Comparison of ENCODE assay signal across 9 mouse cellular contexts in genomic region chr3:101599191-101599919, GRCm38 (mm10). TPM values are rescaled to one million over a fixed set of nuclear protein-coding genes. Genes with fewer than 3 reads are reported as not detected.
DNase-seq lines count a peak whose midpoint lies in the region; ATAC-seq and TF ChIP-seq lines count a peak whose summit lies in the region.
"Had no signal": no experiment of that assay in that cellular context is flagged by ENCODE, and none has a peak within 500 bp of the region (broad histone marks: within the 10 kb centered on the region; RNA-seq: fewer than 3 reads in every experiment).

No protein-coding gene starts in this region.

- H3K27ac ChIP-seq in forebrain, embryonic 12.5 days = peak overlapping the region; percentile 56; the same call in 1 of the 2 replicates
- H3K27ac ChIP-seq in forebrain, embryonic 11.5 days (ENCODE audit: low read depth, low read length) = no peak overlapping the region
- H3K27ac ChIP-seq in liver, adult 2 months (replicated peaks; ENCODE audit: insufficient read depth, low read depth, low read length) = peak overlapping the region; percentile 56
- H3K27ac ChIP-seq in intestine, embryonic 15.5 days = no peak overlapping the region

- H3K4me3 ChIP-seq in forebrain, embryonic 12.5 days (replicated peaks) = no peak overlapping the region
- H3K4me3 ChIP-seq in forebrain, embryonic 11.5 days (ENCODE audit: low read depth, low read length) = no peak overlapping the region
- H3K4me3 ChIP-seq in liver, adult 2 months (ENCODE audit: insufficient read depth, low read depth, low read length) = no peak overlapping the region
- H3K4me3 ChIP-seq in intestine, embryonic 15.5 days (replicated peaks) = no peak overlapping the region
- peak overlapping the region; percentile 63 for H3K4me3 ChIP-seq in myocyte

- peaks cover 79% of the 10 kb centered on the region for H3K4me1 ChIP-seq in forebrain, embryonic 12.5 days
- H3K4me1 ChIP-seq in forebrain, embryonic 11.5 days (replicated peaks; ENCODE audit: control insufficient read depth, insufficient read depth, low read length) = peaks cover 32% of the 10 kb centered on the region
- H3K4me1 ChIP-seq in liver, adult 2 months (ENCODE audit: control insufficient read depth, insufficient read depth, low read length) = peaks cover 38% of the 10 kb centered on the region
- peaks cover 55% of the 10 kb centered on the region for H3K4me1 ChIP-seq in intestine, embryonic 15.5 days (replicated peaks)

- TF ChIP-seq POLR2A in liver, adult 2 months (IDR thresholded peaks at IDR 0.05; ENCODE audit: extremely low read depth, insufficient read depth, low read length) = no peak
- no peak for TF ChIP-seq POLR2A in myocyte (IDR thresholded peaks at IDR 0.05; ENCODE audit: insufficient read length, low read depth)

- no peaks in the 10 kb centered on the region for H3K9me3 ChIP-seq in forebrain, embryonic 12.5 days
- no peaks in the 10 kb centered on the region for H3K9me3 ChIP-seq in forebrain, embryonic 11.5 days (ENCODE audit: control insufficient read depth, low read length)
- no peaks in the 10 kb centered on the region for H3K9me3 ChIP-seq in intestine, embryonic 15.5 days

- DNase-seq in forebrain, embryonic 11.5 days (ENCODE audit: low spot score) = no peak
- DNase-seq in liver, adult 2 months (ENCODE audit: extremely low read depth, low read depth, low spot score) = no peak
- no peak for DNase-seq in liver
- no peak for DNase-seq in testis, postnatal 14 days (ENCODE audit: low spot score)
- DNase-seq in embryo, embryonic 11 days = no peak
- DNase-seq: cerebellum, adult 9-11 months had no signal

- no peak for TF ChIP-seq CTCF in liver, adult 2 months (IDR thresholded peaks at IDR 0.05; ENCODE audit: low read depth, low read length)

- H3K36me3 ChIP-seq in forebrain, embryonic 12.5 days (replicated peaks) = peaks cover 4% of the 10 kb centered on the region
- H3K36me3 ChIP-seq in forebrain, embryonic 11.5 days (ENCODE audit: control insufficient read depth, insufficient read depth, low read length) = no peaks in the 10 kb centered on the region
- peaks cover 12% of the 10 kb centered on the region; the same call in 1 of the 2 replicates for H3K36me3 ChIP-seq in liver, adult 2 months (ENCODE audit: control insufficient read depth, insufficient read depth, low read length)
- 0 out of 2 replicates have a peak, but pooled peaks cover 2% of the 10 kb centered on the region for H3K36me3 ChIP-seq in intestine, embryonic 15.5 days
- H3K36me3 ChIP-seq in myocyte (ENCODE audit: control insufficient read depth, insufficient read depth) = peaks cover 22% of the 10 kb centered on the region

- no peak overlapping the region for H3K9ac ChIP-seq in forebrain, embryonic 12.5 days
- H3K9ac ChIP-seq in forebrain, embryonic 11.5 days (ENCODE audit: low read length) = no peak overlapping the region
- peak overlapping the region; percentile 23; the same call in 1 of the 2 replicates for H3K9ac ChIP-seq in liver, adult 2 months (ENCODE audit: low read depth, low read length)
- 0 out of 2 replicates have a peak overlapping the region, but pooled peaks have one; percentile 3 for H3K9ac ChIP-seq in intestine, embryonic 15.5 days

- H3K4me2 ChIP-seq in forebrain, embryonic 12.5 days = 0 out of 2 replicates have a peak overlapping the region, but pooled peaks have one; percentile 10
- H3K4me2 ChIP-seq in forebrain, embryonic 11.5 days (ENCODE audit: low read depth, low read length, severe bottlenecking) = no peak overlapping the region
- H3K4me2 ChIP-seq in intestine, embryonic 15.5 days (replicated peaks) = peak overlapping the region; percentile 33
- H3K4me2 ChIP-seq in myocyte (ENCODE audit: low read depth) = peak overlapping the region; percentile 88

- no peak overlapping the region for H3ac ChIP-seq in myocyte (ENCODE audit: control insufficient read depth, insufficient read length)

- 68% methylated on average over 8 of the region's 8 CpGs for WGBS in forebrain, embryonic 12.5 days
- WGBS in forebrain, embryonic 11.5 days = 70% methylated on average over 8 of the region's 8 CpGs
- 65% methylated on average over 8 of the region's 8 CpGs for WGBS in liver, adult 2 months
- WGBS in intestine, embryonic 15.5 days = 64% methylated on average over 8 of the region's 8 CpGs

- ATAC-seq in forebrain, embryonic 12.5 days (ENCODE audit: low FRiP score) = no peak
- no peak for ATAC-seq in forebrain, embryonic 11.5 days (replicated peaks; ENCODE audit: low FRiP score)
- ATAC-seq in intestine, embryonic 15.5 days = no peak

- H3K79me2 ChIP-seq in liver, adult 2 months (ENCODE audit: control insufficient read depth, insufficient read depth, low read length) = peaks cover 27% of the 10 kb centered on the region; the same call in 1 of the 2 replicates
- peaks cover 92% of the 10 kb centered on the region for H3K79me2 ChIP-seq in myocyte (ENCODE audit: control insufficient read depth, insufficient read depth)

- H3K27me3 ChIP-seq in forebrain, embryonic 12.5 days = no peaks in the 10 kb centered on the region
- H3K27me3 ChIP-seq in forebrain, embryonic 11.5 days (ENCODE audit: control insufficient read depth, insufficient read depth, low read length) = no peaks in the 10 kb centered on the region
- H3K27me3 ChIP-seq in liver, adult 2 months (ENCODE audit: control insufficient read depth, insufficient read depth, low read length) = no peaks in the 10 kb centered on the region
- H3K27me3 ChIP-seq in intestine, embryonic 15.5 days (replicated peaks) = no peaks in the 10 kb centered on the region
- H3K27me3 ChIP-seq in myocyte (ENCODE audit: control insufficient read depth, insufficient read depth, insufficient read length) = no peaks in the 10 kb centered on the region

TF ChIP-seq in myocyte, 11 proteins besides CTCF, POLR2A, EP300 and RAD21:
- TF ChIP-seq REST (IDR thresholded peaks at IDR 0.05; ENCODE audit: insufficient read depth, insufficient read length) (no peak), TCF3 (IDR thresholded peaks at IDR 0.05; ENCODE audit: insufficient read length, low read depth) (no peak), E2F4 (IDR thresholded peaks at IDR 0.05; ENCODE audit: insufficient read depth) (no peak), USF1 (IDR thresholded peaks at IDR 0.05; ENCODE audit: low read depth) (no peak), MAX (IDR thresholded peaks at IDR 0.05; ENCODE audit: low read depth) (no peak), SRF (IDR thresholded peaks at IDR 0.05; ENCODE audit: control insufficient read depth, insufficient read length, low read depth) (no peak), POLR2AphosphoS2 (IDR thresholded peaks at IDR 0.05; ENCODE audit: insufficient read length, low read depth) (no peak), TCF12 (IDR thresholded peaks at IDR 0.05; ENCODE audit: insufficient read depth, poor library complexity, severe bottlenecking) (no peak), MYOD1 (IDR thresholded peaks at IDR 0.05; ENCODE audit: control insufficient read depth in 1 of 3, insufficient read length in 2 of 3, low read depth in 2 of 3) (no peak), CEBPB (IDR thresholded peaks at IDR 0.05; ENCODE audit: insufficient read depth, poor library complexity, severe bottlenecking) (no peak), MYOG (IDR thresholded peaks at IDR 0.05; ENCODE audit: control insufficient read depth in 1 of 3, insufficient read depth in 1 of 3, insufficient read length in 2 of 3, low read depth in 2 of 3) (no peak)

RNA-seq across cellular contexts. Expression of gene Atp1a1, which starts 5.1 kb away (rescaled TPM):
- polyA plus RNA-seq in forebrain, embryonic 12.5 days (2016; fragmentation: Nextera tagmentation; extraction: Ambion mirVana) = 45.0 and 51.5 TPM in 2 replicates
- polyA plus RNA-seq in forebrain, embryonic 11.5 days (2014; fragmentation: Nextera tagmentation; extraction: Ambion mirVana) = 121 and 122 TPM in 2 replicates
- total RNA-seq in liver, adult 2 months (2014; rRNA removed) = 163 and 184 TPM in 2 replicates
- 159 and 183 TPM in 2 replicates for polyA plus RNA-seq in liver, adult 2 months (2012; rRNA removed)
- 247 and 251 TPM in 2 replicates for polyA plus RNA-seq in intestine, embryonic 15.5 days (2015; fragmentation: Nextera tagmentation; extraction: Ambion mirVana)
- polyA plus RNA-seq in myocyte (2012; fragmentation: generic; extraction: Trizol) = 389 TPM

Comparison
In these comparisons a context has a peak if more than half of its experiments do, and no peak if none do; other contexts are left out.
1. H3K27ac ChIP-seq: peak in forebrain, embryonic 12.5 days (single experiment) and liver, adult 2 months (single experiment); none in forebrain, embryonic 11.5 days (single experiment) and intestine, embryonic 15.5 days (single experiment).
2. H3K9ac ChIP-seq: peak in liver, adult 2 months (single experiment) and intestine, embryonic 15.5 days (single experiment); none in forebrain, embryonic 12.5 days (single experiment) and forebrain, embryonic 11.5 days (single experiment).